Mouse (Mus musculus) neural tube, embryonic 13.5 days (tissue): ENCODE data around the gene Cstf1. TPM values are rescaled to one million over a fixed set of nuclear protein-coding genes. Genes with fewer than 3 reads are reported as not detected.

Source experiments
- polyA plus RNA-seq: library from polyadenylated mRNA; unstranded; fragments of >200 nt; fragmentation: Nextera tagmentation; extraction: Ambion mirVana; gene quantifications from 2 replicates; pipeline ENCODE4 v1.2.1, GENCODE M21; 2015

The Cstf1 gene
- polyA plus RNA-seq, 1 experiment from 2014 or later: 26.3 TPM

Other genes with a start within 250 kb of the Cstf1 start
- 0.21 TPM in 1 of 2 replicates, not detected in the other for gene Mc3r, start 122.2 kb upstream of the Cstf1 start, polyA plus RNA-seq
- 29.9 and 33.0 TPM in 2 replicates for gene Fam210b, start 25.1 kb upstream of the Cstf1 start, polyA plus RNA-seq
- 20.9 and 23.3 TPM in 2 replicates for gene Aurka, start 146 bp upstream of the Cstf1 start, polyA plus RNA-seq
- gene Cass4, start 23.1 kb downstream of the Cstf1 start, polyA plus RNA-seq: 0.22 and 0.46 TPM in 2 replicates
- gene Rtf2, start 69.9 kb downstream of the Cstf1 start, polyA plus RNA-seq: 103 and 105 TPM in 2 replicates
- 0.61 and 1.1 TPM in 2 replicates for gene Gcnt7, start 87.9 kb downstream of the Cstf1 start, polyA plus RNA-seq
- gene Fam209, start 101.8 kb downstream of the Cstf1 start, polyA plus RNA-seq: 0.49 TPM in 1 of 2 replicates, not detected in the other
- gene Tfap2c, start 178.9 kb downstream of the Cstf1 start, polyA plus RNA-seq: 0.60 and 1.0 TPM in 2 replicates